Mouse (Mus musculus): ENCODE results near the gene Gsdmc4.

DNA sequence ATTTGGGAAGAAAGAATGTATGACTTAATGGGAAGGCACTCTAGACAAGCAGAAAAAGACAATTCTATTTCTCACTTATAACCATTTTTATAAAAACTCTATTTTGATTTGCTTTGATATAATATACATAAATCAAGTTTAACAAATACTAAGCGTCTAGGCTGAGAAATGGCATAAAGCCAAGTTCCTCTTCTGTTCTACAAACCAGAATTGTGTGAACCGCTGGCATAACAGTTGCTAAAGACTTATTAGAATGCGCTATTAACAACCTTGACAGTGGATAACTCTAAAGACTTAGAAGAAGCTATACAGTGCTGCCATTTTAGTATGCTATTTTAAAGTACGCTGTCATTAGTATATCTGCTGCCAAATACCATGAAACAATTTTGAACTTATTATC is 41.2 kb upstream of the Gsdmc4 start:
- TF ChIP-seq CTCF (IDR thresholded peaks at IDR 0.05; ENCODE audit: low read depth) = no peak
- no peak for TF ChIP-seq EP300 (IDR thresholded peaks at IDR 0.05; ENCODE audit: low read depth)
